Mouse (Mus musculus) left cerebral cortex, adult 2 months (tissue): ENCODE results near the gene Nrp2. TPM values are rescaled to one million over a fixed set of nuclear protein-coding genes. Genes with fewer than 3 reads are reported as not detected.

Experiments
- DNase-seq, 2 experiments: peaks; one replicate each; pipeline ENCODE4 v3.0.0; 2021 to 2022; ENCODE audit warnings: low spot score in 2 of 2, mixed read lengths in 1 of 2; ENCODE audit errors: extremely low spot score in 1 of 2
- H3K27ac ChIP-seq: fragments of 200-600 bp; 2 replicates; pipeline ENCODE4 v1.8.1; 2022
- H3K4me3 ChIP-seq: fragments of 200-600 bp; 2 replicates; pipeline ENCODE4 v1.8.1; 2022
- CTCF ChIP-seq: fragments of 200-600 bp; IDR thresholded peaks from 2 replicates; pipeline ENCODE4 v1.8.1; 2022; ENCODE audit warnings: antibody characterized with exemption, mild to moderate bottlenecking, moderate library complexity
- intact Hi-C: fragments of 180-260 bp; cut with DNase I; formaldehyde crosslinking; loops from one replicate; pipeline ENCODE4 v1.15.1; 2025
- total RNA-seq, 2 experiments: library from RNA; stranded (reverse); gene quantifications; 2 replicates each; pipeline ENCODE4 v1.2.3; 2021

The Nrp2 gene
- total RNA-seq, 2 experiments from 2014 or later, result 32.8 to 34.7 TPM

DNA sequence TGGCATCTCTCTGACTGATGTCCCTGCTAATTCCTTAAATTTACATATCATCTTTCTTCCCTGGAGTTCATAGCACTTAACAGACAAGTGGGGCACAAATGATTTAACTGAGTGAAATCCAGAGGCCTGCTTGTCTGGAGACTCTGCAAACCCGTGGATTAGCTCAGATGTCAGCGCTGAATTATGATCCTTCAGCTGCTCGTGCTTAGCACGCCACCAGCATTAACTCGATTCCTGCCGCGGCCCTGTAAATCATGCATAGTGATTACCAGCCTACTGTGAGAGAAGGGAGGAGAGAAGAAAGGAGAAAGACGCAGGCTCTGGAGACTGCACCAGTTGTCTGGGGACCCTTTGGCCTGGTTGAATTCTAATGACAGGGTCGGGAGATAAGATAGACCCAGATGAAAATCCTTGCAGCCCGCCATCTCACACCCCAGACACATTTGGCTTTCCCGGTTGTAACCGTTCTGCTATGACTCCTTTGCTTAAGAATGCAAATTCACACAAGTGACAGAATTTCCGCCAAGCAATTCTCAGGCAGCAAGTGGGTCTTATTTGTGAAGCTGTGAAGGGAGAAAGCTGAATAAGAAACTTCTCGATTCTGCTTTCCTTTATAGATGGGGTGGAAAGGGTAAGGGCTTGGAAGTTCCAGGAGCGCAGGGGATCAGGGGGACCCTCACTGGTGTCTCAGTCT is 77.1 kb downstream of the Nrp2 start:
- intact Hi-C loops, result no loop called here
- DNase-seq, result no peak

DNA sequence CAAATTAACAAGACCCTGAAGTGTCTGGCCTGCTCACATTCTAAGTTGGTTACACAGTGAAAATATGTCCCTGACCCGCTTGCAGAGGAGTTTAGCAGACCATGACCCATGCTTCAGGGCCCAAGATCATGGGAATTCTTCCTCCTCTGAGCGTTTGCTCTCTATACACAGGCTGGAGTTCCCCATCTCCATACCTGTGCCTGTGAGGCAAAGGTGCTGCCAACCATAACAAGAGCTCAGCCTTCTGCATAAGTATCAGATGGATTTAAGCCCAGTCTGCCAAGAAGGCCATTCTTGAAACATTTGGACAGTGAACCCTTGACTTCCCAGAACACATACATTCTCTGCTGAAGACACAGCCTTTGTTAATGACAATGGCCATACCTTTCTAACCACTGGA is 79.1 kb downstream of the Nrp2 start:
- intact Hi-C loops, result no loop called here
- DNase-seq, result no peak
- Histone ChIP-seq H3K4me3 (no peak overlapping the region), H3K27ac (no peak overlapping the region)
- TF ChIP-seq CTCF, result no peak

More for the DNA sequence above, 77.1 kb downstream of the Nrp2 start:
- no peak for TF ChIP-seq CTCF
- Histone ChIP-seq H3K27ac (no peak overlapping the region), H3K4me3 (no peak overlapping the region)

DNA sequence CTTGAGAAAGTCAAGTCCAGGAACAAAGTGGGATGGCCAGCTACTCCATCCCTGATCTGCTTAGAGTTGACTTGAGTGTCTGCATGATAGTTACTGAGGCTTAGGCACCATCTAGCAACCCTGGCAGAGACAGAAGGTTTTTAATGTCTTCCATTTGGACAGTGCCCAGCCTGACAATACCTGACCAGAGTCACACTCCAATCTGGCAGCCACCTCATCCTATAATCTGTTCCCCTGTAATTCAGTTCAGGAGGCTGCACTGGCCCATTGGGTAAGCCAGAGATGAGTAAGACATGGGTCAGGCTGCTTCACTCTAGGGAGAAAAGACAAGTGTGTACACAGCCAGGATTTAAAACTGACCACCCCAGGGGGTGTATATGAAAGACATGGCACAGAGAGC is 79.5 kb downstream of the Nrp2 start:
- no peak for TF ChIP-seq CTCF
- intact Hi-C loops, result no loop called here
- no peak overlapping the region for H3K4me3 ChIP-seq
- DNase-seq, result no peak
- no peak overlapping the region for H3K27ac ChIP-seq

DNA sequence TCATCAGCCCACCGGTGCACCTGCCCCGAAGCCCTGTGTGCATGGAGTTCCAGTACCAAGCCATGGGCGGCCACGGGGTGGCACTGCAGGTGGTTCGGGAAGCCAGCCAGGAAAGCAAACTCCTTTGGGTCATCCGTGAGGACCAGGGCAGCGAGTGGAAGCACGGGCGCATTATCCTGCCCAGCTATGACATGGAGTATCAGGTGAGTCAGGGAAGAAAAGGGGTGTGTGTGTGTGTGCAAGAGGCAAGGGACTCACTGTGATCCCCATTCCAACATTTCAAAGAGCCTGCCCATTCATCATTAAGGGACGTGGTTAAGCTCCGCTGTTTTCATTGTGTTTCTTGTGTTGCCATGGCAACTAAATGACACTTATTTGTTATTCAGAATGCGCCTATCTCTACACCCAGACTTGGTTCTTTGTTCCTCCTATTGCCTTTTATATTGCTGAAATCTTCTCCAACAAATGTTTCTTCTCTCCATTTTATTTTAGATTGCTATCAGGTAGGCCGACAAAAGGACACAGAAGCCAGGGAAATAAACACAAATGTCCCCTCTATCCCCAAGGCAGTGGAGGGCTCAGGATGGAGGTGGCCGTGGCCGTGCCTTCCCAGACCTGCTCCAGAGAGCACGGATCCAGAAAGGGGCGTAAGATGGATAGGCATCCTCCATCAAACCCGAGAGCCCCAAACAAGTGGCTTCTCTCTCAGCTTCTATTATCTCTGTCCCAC is 80.4 kb downstream of the Nrp2 start:
- H3K27ac ChIP-seq, result no peak overlapping the region
- no peak for DNase-seq
- TF ChIP-seq CTCF, result peak; percentile 36
- no peak overlapping the region for H3K4me3 ChIP-seq
- intact Hi-C loops, result loop anchor here (2.0 kb wide), 1 partner anchor 181 kb away; no protein-coding TSS in a partner anchor

DNA sequence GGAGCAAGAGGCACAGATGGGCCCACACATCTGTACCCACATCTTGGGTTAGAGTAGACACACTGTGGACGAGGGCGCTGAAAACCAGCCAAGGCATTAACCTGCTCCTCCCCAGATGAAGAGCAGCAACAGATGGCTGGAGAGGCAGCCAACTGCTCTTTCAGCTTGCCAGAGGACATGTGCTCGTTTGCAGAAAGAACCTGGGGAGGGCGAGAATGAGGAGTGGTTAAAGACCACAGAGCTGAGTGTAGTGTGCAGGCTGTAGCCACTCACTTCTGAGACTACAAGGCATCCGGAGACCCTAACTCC is 81.0 kb downstream of the Nrp2 start:
- no peak overlapping the region for H3K27ac ChIP-seq
- H3K4me3 ChIP-seq, result no peak overlapping the region
- intact Hi-C loops, result loop anchor here (2.0 kb wide), 1 partner anchor 181 kb away; no protein-coding TSS in a partner anchor
- DNase-seq, result no peak
- no peak for TF ChIP-seq CTCF

DNA sequence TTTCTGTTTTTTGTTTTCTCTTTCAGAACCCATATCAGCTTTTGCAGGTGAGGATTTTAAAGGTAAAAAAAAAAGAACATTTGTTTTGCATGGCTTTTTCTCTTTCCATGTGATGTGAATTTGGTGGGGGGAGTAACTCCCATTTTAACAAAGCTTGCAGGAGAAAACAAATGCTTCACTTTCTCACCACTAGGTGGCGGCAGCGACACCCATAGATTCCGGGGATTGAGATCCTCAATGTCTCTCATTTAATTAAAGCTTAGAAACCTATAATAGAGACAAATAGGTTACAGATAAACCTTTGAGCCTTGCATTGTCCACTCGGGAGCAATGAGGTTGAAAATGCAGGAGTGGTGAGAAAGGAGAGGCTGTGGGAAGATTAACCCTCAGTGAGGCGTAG is 83.2 kb downstream of the Nrp2 start:
- peak; percentile 69 to 73 for DNase-seq
- H3K27ac ChIP-seq, result no peak overlapping the region

DNA sequence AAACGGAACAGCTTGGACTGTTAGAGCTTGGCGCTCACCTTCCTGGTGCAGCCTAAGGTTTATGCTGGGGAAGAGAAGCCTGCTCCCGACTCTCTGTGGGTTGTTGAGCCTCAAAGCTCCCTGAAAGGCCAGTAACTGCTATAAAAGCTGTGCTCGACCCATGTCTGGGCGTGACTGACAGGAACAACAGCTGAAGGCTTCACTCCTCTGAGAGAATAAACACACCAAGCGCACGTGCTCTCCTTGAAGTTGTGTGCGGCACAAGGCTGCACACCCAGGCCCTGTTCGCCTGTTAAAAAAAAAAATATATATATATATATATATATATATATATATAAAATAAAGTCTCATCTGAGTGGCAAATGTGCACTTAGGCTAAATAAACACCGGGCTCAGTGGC is 84.5 kb downstream of the Nrp2 start:
- intact Hi-C loops, result no loop called here
- Histone ChIP-seq H3K27ac (no peak overlapping the region), H3K4me3 (no peak overlapping the region)
- no peak for TF ChIP-seq CTCF
- no peak for DNase-seq

More for the DNA sequence above, 83.2 kb downstream of the Nrp2 start:
- peak; percentile 89 for TF ChIP-seq CTCF
- intact Hi-C loops, result loop anchor here (1.0 kb wide), 1 partner anchor 143 kb away; no protein-coding TSS in a partner anchor
- no peak overlapping the region for H3K4me3 ChIP-seq

DNA sequence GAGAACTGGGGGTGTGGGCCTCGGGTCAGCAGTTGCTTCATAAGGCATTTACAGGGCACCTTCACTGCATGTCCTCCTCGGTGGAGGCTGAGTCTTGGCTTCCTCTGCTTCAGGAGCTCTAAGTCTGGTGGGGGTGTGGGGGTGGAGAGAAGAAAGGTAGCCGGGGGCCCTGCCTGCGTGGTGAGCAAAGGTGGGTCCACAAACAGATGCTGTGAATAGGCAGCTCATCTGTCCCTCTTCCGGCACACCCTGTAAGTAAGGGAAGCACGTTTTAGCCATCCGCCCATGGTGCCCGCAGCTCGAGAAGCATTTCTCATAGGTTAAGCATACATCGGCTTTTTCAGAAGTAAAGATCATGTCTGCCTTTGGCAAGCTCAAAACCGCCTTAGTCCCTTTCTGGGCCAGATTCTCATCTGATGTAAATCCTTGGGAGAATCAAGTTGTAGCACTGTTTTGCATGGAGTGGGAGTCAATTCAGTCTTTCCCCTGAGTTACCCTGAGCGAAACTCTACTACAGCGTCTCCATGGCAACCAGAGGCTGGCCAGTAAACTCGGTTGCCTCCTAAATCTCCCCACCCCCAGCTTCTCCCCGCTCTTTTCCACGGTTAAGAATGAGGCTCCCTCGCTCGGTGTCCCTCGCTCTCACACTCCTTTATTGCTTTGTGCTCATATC is 91.3 kb downstream of the Nrp2 start:
- Histone ChIP-seq H3K4me3 (no peak overlapping the region), H3K27ac (peak overlapping the region; percentile 50; the same call in 1 of the 2 replicates)
- DNase-seq, result peak; percentile 67 to 68
- intact Hi-C loops, result loop anchor here (2.0 kb wide), 1 partner anchor 134 kb away; no protein-coding TSS in a partner anchor
- TF ChIP-seq CTCF, result no peak

DNA sequence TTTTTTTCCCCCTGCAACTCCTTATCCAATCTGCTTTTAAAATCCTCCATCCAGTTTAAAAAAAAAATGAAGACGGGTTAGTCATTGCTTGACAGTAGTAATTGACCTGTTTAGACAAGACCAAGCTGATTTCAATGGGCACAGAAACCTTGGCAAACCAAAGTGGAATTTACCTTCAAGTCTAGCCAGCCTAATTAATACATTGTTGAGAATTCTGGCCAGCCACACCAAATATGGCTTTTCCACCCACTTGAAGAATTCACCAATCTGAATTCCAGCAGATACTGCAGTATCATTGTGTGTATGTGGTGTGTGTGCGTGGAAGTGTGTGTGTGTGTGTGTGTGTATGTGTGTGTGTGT is 91.8 kb downstream of the Nrp2 start:
- DNase-seq, result no peak
- no peak for TF ChIP-seq CTCF
- intact Hi-C loops, result loop anchor here (2.0 kb wide), 1 partner anchor 134 kb away; no protein-coding TSS in a partner anchor
- no peak overlapping the region for H3K27ac ChIP-seq
- H3K4me3 ChIP-seq, result no peak overlapping the region

DNA sequence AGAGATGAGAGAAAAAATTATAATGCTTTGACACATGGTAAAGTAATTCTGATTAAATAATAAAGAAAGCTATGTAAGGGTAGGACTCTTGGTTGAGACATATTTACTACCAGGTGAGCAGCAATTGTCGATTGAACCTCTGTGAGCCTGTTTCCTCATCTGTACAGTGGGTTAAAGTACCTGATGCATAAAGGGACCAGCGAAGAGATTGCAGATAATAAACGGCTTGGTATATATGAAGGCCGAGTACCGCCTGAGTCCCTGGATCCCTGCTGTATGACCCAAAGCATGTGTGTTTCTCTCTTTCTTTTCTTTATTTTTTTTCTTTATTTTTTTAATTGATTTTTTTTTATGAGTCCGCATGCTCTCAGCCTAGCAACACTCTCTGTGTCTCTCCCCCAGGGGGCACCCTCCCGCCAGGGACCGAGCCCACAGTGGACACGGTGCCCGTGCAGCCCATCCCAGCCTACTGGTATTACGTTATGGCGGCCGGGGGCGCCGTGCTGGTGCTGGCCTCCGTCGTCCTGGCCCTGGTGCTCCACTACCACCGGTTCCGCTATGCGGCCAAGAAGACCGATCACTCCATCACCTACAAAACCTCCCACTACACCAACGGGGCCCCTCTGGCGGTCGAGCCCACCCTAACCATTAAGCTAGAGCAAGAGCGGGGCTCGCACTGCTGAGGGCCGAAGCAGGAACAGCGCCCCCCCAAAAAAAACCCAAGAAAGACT is 92.4 kb downstream of the Nrp2 start:
- DNase-seq, result peak; percentile 50 to 57
- peak; percentile 57 for TF ChIP-seq CTCF
- intact Hi-C loops, result loop anchor here (2.0 kb wide), 1 partner anchor 133 kb away; no protein-coding TSS in a partner anchor
- no peak overlapping the region for H3K27ac ChIP-seq
- H3K4me3 ChIP-seq, result peak overlapping the region; percentile 39

DNA sequence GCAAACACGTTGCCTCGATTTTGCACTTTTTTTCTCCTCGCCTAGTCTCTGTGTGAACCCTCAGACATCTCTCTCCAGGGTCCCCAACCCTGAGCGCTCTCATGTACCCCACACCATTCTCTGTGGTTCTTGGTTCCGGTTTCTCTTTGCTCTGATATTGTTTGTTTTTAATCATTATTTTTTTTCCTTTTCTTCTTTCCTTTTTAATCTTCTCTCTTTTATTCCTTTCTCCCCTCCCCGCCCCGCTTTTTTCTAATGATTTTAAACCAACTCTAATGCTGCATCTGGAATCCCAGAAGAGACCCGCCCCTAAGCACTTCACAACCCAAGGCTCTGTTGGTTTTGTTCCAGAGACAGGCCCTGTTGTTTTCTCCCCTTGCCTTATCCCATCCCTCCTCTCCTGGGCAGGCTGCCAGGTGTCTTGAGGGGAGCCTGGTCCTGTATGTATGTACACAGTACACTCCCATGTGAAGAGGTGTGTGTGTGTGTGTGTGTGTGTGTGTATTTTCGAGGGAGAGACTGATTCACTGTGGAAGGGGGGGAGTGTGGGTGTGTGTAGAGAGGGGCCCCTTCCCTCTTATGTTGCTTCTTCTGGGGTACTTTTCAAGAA is 93.1 kb downstream of the Nrp2 start:
- DNase-seq, result no peak
- H3K4me3 ChIP-seq, result peak overlapping the region; percentile 39
- intact Hi-C loops, result no loop called here
- H3K27ac ChIP-seq, result no peak overlapping the region
- TF ChIP-seq CTCF, result no peak
